Mouse (Mus musculus) liver (tissue): ENCODE data around the gene Rab17.

ENCODE experiments used
- DNase-seq: peaks from one replicate; pipeline ENCODE4 v3.0.0-alpha.2; 2020; ENCODE audit warnings: mixed read lengths

Gene Rab17

GRCm38 (mm10) chr1:90969347-90969784, at the start of gene Rab17:
TSS of gene Rab17 (minus strand) at chr1:90969661.
- peak; percentile 15 for DNase-seq

- no peak for DNase-seq
Observed at GRCm38 (mm10) chr1:91017111-91017758, 47.8 kb upstream of the Rab17 start.

- DNase-seq: no peak
Observed at GRCm38 (mm10) chr1:91015571-91015970, 46.1 kb upstream of the Rab17 start.

GRCm38 (mm10) chr1:91013803-91014202, 44.3 kb upstream of the Rab17 start:
- DNase-seq: no peak

- no peak for DNase-seq
Observed at GRCm38 (mm10) chr1:91011336-91011735, 41.9 kb upstream of the Rab17 start.

GRCm38 (mm10) chr1:91010716-91011115, 41.3 kb upstream of the Rab17 start:
- DNase-seq: no peak

- DNase-seq: no peak
Observed at GRCm38 (mm10) chr1:91010216-91010615, 40.8 kb upstream of the Rab17 start.

- DNase-seq: no peak
Observed at GRCm38 (mm10) chr1:91009266-91009665, 39.8 kb upstream of the Rab17 start.

GRCm38 (mm10) chr1:91008746-91009145, 39.3 kb upstream of the Rab17 start:
- DNase-seq: no peak

- DNase-seq: no peak
Observed at GRCm38 (mm10) chr1:91008147-91008682, 38.8 kb upstream of the Rab17 start.

- DNase-seq: no peak
Observed at GRCm38 (mm10) chr1:91006708-91007107, 37.2 kb upstream of the Rab17 start.

GRCm38 (mm10) chr1:91006037-91006436, 36.6 kb upstream of the Rab17 start:
- no peak for DNase-seq

- DNase-seq: no peak
Observed at GRCm38 (mm10) chr1:91003522-91004253, 34.2 kb upstream of the Rab17 start.

GRCm38 (mm10) chr1:91002641-91003040, 33.2 kb upstream of the Rab17 start:
- DNase-seq: no peak

GRCm38 (mm10) chr1:91001871-91002539, 32.5 kb upstream of the Rab17 start:
- DNase-seq: peak; percentile 1

- DNase-seq: peak; percentile 0
Observed at GRCm38 (mm10) chr1:91001101-91001500, 31.6 kb upstream of the Rab17 start.

- DNase-seq: peak; percentile 1
Observed at GRCm38 (mm10) chr1:90999911-91000601, 30.6 kb upstream of the Rab17 start.

- peak; percentile 5 for DNase-seq
Observed at GRCm38 (mm10) chr1:90998891-90999611, 29.6 kb upstream of the Rab17 start.

GRCm38 (mm10) chr1:90998268-90998890, 28.9 kb upstream of the Rab17 start, which contains the start of gene Lrrfip1:
TSS of gene Lrrfip1 (plus strand) at chr1:90998737.
- peak; percentile 26 for DNase-seq

GRCm38 (mm10) chr1:90997641-90998040, 28.2 kb upstream of the Rab17 start:
- peak; percentile 0 for DNase-seq

GRCm38 (mm10) chr1:90997136-90997535, 27.7 kb upstream of the Rab17 start:
- DNase-seq: no peak

GRCm38 (mm10) chr1:90995916-90996315, 26.5 kb upstream of the Rab17 start:
- no peak for DNase-seq
